Mouse (Mus musculus) liver, adult 2 months (tissue): ENCODE results near the gene Sema5a. TPM values are rescaled to one million over a fixed set of nuclear protein-coding genes. Genes with fewer than 3 reads are reported as not detected.

Experiments used
- DNase-seq: peaks from one replicate; pipeline ENCODE4 v3.0.0-alpha.2; 2011; ENCODE audit warnings: low read depth, low spot score; ENCODE audit errors: extremely low read depth
- H3K27ac ChIP-seq: fragments of 200-500 bp; replicated peaks from 2 replicates; pipeline ENCODE4 v1.5.1; 2012; ENCODE audit warnings: low read depth, mild to moderate bottlenecking, control low read depth, inconsistent platforms, low read length; ENCODE audit not compliant: insufficient read depth
- H3K27me3 ChIP-seq: fragments of 200-500 bp; 2 replicates; pipeline ENCODE4 v1.6.1; 2012; ENCODE audit warnings: mild to moderate bottlenecking, moderate library complexity, low read length, inconsistent platforms; ENCODE audit not compliant: control insufficient read depth, insufficient read depth
- H3K36me3 ChIP-seq: fragments of 200-500 bp; 2 replicates; pipeline ENCODE4 v1.6.1; 2012; ENCODE audit warnings: low read length, inconsistent platforms; ENCODE audit not compliant: control insufficient read depth, insufficient read depth
- H3K4me1 ChIP-seq: fragments of 200-500 bp; 2 replicates; pipeline ENCODE4 v1.6.1; 2011; ENCODE audit warnings: low read length; ENCODE audit not compliant: control insufficient read depth, insufficient read depth
- H3K4me3 ChIP-seq: fragments of 200-500 bp; 2 replicates; pipeline ENCODE4 v1.5.1; 2011; ENCODE audit warnings: low read depth, mild to moderate bottlenecking, control low read depth, low read length, moderate library complexity; ENCODE audit not compliant: insufficient read depth
- H3K79me2 ChIP-seq: fragments of 200-500 bp; 2 replicates; pipeline ENCODE4 v1.6.1; 2012; ENCODE audit warnings: inconsistent platforms, mild to moderate bottlenecking, low read length, moderate library complexity; ENCODE audit not compliant: control insufficient read depth, insufficient read depth
- H3K9ac ChIP-seq: fragments of 200-500 bp; 2 replicates; pipeline ENCODE4 v1.6.1; 2012; ENCODE audit warnings: low read depth, mild to moderate bottlenecking, control low read depth, inconsistent platforms, low read length
- CTCF ChIP-seq: fragments of 200-500 bp; IDR thresholded peaks from 2 replicates; pipeline ENCODE4 v1.5.1; 2011; ENCODE audit warnings: low read depth, low read length, control low read depth
- POLR2A ChIP-seq: fragments of 200-500 bp; IDR thresholded peaks from 2 replicates; pipeline ENCODE4 v1.6.1; 2011; ENCODE audit warnings: low read length, control low read depth; ENCODE audit not compliant: insufficient read depth; ENCODE audit errors: extremely low read depth
- WGBS: fragments of 180-500 bp; shearing (Covaris S2); methylation state at CpG from one replicate; pipeline ENCODE4 v1.1.7; 2018; 5-methylcytosine and 5-hydroxymethylcytosine counted together
- polyA plus RNA-seq: library from polyadenylated mRNA; depleted of rRNA; stranded (reverse); fragments of >200 nt; gene quantifications from 2 replicates; pipeline ENCODE4 v1.2.3, GENCODE M21; 2012
- total RNA-seq: library from RNA; depleted of rRNA; stranded (reverse); fragments of >200 nt; gene quantifications from 2 replicates; pipeline ENCODE4 v1.2.3, GENCODE M21; 2014

Sema5a gene
- total and polyA plus RNA-seq, 2 experiments, result 0.22 to 0.46 TPM

GRCm38 (mm10) chr15:32320739-32321138 is 76.1 kb downstream of the Sema5a start:
- no peak overlapping the region for H3K9ac ChIP-seq
- H3K27ac ChIP-seq, result no peak overlapping the region
- TF ChIP-seq CTCF, result no peak
- TF ChIP-seq POLR2A, result no peak
- no peak for DNase-seq
- H3K4me1 ChIP-seq, result no peaks in the 10 kb centered on the region
- 88% methylated on average over 3 of the region's 3 CpGs for WGBS
- H3K36me3 ChIP-seq, result no peaks in the 10 kb centered on the region
- no peak overlapping the region for H3K4me3 ChIP-seq
- H3K27me3 ChIP-seq, result no peaks in the 10 kb centered on the region
- H3K79me2 ChIP-seq, result no peaks in the 10 kb centered on the region

GRCm38 (mm10) chr15:32322455-32323220 is 78.0 kb downstream of the Sema5a start:
- Histone ChIP-seq H3K4me3 (no peak overlapping the region), H3K4me1 (no peaks in the 10 kb centered on the region), H3K36me3 (no peaks in the 10 kb centered on the region), H3K27ac (no peak overlapping the region), H3K9ac (no peak overlapping the region), H3K27me3 (no peaks in the 10 kb centered on the region), H3K79me2 (no peaks in the 10 kb centered on the region)
- TF ChIP-seq POLR2A, result no peak
- TF ChIP-seq CTCF, result no peak
- WGBS, result 78% methylated on average over 5 of the region's 5 CpGs
- no peak for DNase-seq

GRCm38 (mm10) chr15:32323224-32323623 is 78.6 kb downstream of the Sema5a start:
- no peaks in the 10 kb centered on the region for H3K27me3 ChIP-seq
- TF ChIP-seq POLR2A (no peak), CTCF (no peak)
- no peaks in the 10 kb centered on the region for H3K36me3 ChIP-seq
- 96% methylated on average over 4 of the region's 4 CpGs for WGBS
- no peak overlapping the region for H3K9ac ChIP-seq
- H3K79me2 ChIP-seq, result no peaks in the 10 kb centered on the region
- no peak overlapping the region for H3K4me3 ChIP-seq
- no peaks in the 10 kb centered on the region for H3K4me1 ChIP-seq
- DNase-seq, result no peak
- no peak overlapping the region for H3K27ac ChIP-seq

- Histone ChIP-seq H3K4me1 (no peaks in the 10 kb centered on the region), H3K4me3 (no peak overlapping the region), H3K27me3 (no peaks in the 10 kb centered on the region), H3K9ac (no peak overlapping the region), H3K79me2 (no peaks in the 10 kb centered on the region), H3K36me3 (no peaks in the 10 kb centered on the region), H3K27ac (no peak overlapping the region)
- DNase-seq, result no peak
- TF ChIP-seq POLR2A, result no peak
- TF ChIP-seq CTCF, result no peak
- 73% methylated on average over 7 of the region's 7 CpGs for WGBS
Measured at GRCm38 (mm10) chr15:32324105-32324504, 79.5 kb downstream of the Sema5a start.

GRCm38 (mm10) chr15:32328370-32329004 is 83.9 kb downstream of the Sema5a start:
- H3K27me3 ChIP-seq, result no peaks in the 10 kb centered on the region
- 79% methylated on average over 4 of the region's 4 CpGs for WGBS
- no peak overlapping the region for H3K27ac ChIP-seq

More at GRCm38 (mm10) chr15:32328370-32329004, 83.9 kb downstream of the Sema5a start:
- H3K79me2 ChIP-seq, result no peaks in the 10 kb centered on the region
- no peak overlapping the region for H3K9ac ChIP-seq
- DNase-seq, result no peak
- no peak overlapping the region for H3K4me3 ChIP-seq
- H3K4me1 ChIP-seq, result no peaks in the 10 kb centered on the region
- no peaks in the 10 kb centered on the region for H3K36me3 ChIP-seq
- no peak for TF ChIP-seq CTCF
- no peak for TF ChIP-seq POLR2A
